Mouse (Mus musculus) forebrain, embryonic 11.5 days (tissue): ENCODE measurements at regions not wholly inside any gene's neighbourhood (a gene's known extent, or its start where the extent isn't known, plus 50 kb on each side); places are given as distances from the start of the nearest gene placed in this dataset.

ENCODE experiments used
- ATAC-seq: fragments of 200-750 bp; cut with Nextera tagmentation; replicated peaks from 2 replicates; pipeline ENCODE4 v1.8.0; 2017; ENCODE audit warnings: moderate TSS enrichment; ENCODE audit not compliant: low FRiP score
- DNase-seq: peaks from one replicate; pipeline ENCODE4 v3.0.0-alpha.2; 2017; ENCODE audit warnings: low spot score
- H3K27ac ChIP-seq: fragments of 300-500 bp; sonication (generic); 2 replicates; pipeline ENCODE4 v1.5.1; 2014; ENCODE audit warnings: low read depth, low read length
- H3K27me3 ChIP-seq: fragments of 300-500 bp; sonication (generic); 2 replicates; pipeline ENCODE4 v1.6.1; 2014; ENCODE audit warnings: mild to moderate bottlenecking, low read length, mixed read lengths; ENCODE audit not compliant: control insufficient read depth, insufficient read depth
- H3K36me3 ChIP-seq: fragments of 300-500 bp; sonication (generic); 2 replicates; pipeline ENCODE4 v1.6.1; 2014; ENCODE audit warnings: mild to moderate bottlenecking, low read length, moderate library complexity, mixed read lengths; ENCODE audit not compliant: control insufficient read depth, insufficient read depth
- H3K4me1 ChIP-seq: fragments of 300-500 bp; sonication (generic); replicated peaks from 2 replicates; pipeline ENCODE4 v1.6.1; 2014; ENCODE audit warnings: low read length, mixed read lengths; ENCODE audit not compliant: control insufficient read depth, insufficient read depth
- H3K4me2 ChIP-seq: fragments of 300-500 bp; sonication (generic); 2 replicates; pipeline ENCODE4 v1.6.1; 2014; ENCODE audit warnings: low read depth, mild to moderate bottlenecking, low read length, moderate library complexity, mixed read lengths; ENCODE audit not compliant: severe bottlenecking
- H3K4me3 ChIP-seq: fragments of 300-500 bp; sonication (generic); 2 replicates; pipeline ENCODE4 v1.5.1; 2014; ENCODE audit warnings: low read depth, low read length
- H3K9ac ChIP-seq: fragments of 300-500 bp; sonication (generic); 2 replicates; pipeline ENCODE4 v1.6.1; 2014; ENCODE audit warnings: low read length
- H3K9me3 ChIP-seq: fragments of 300-500 bp; sonication (generic); 2 replicates; pipeline ENCODE4 v1.6.1; 2016; ENCODE audit warnings: low read length, mixed read lengths; ENCODE audit not compliant: control insufficient read depth
- WGBS: fragments of 180-500 bp; shearing (Covaris S2); extraction: QIAGEN DNeasy Blood & Tissue Kit; methylation state at CpG from one replicate; pipeline ENCODE4 v1.1.7; 2014; 5-methylcytosine and 5-hydroxymethylcytosine counted together

DNA sequence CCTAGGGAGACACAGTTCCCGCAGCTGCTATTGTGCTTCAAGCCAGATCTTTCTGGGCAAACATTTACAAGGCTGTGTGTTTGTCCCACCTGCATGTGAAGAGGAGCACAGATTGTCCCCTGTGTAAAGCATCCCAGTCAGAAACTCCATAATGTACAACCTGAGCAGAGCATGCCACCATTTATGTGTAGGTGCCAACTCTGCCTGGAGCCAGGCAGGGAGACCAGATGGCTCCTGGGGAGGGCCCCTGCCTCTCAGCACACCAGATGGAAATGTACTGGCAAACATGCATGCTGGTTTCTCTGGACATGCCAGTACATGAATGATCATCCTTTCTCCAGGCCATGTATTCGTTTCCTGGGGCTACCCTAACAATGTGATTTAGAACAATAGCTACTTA is 98.6 kb upstream of the Foxp3 start:
- WGBS, result 77% methylated on average over 2 of the region's 2 CpGs
- no peak overlapping the region for H3K4me2 ChIP-seq
- no peak overlapping the region for H3K4me3 ChIP-seq

GRCm38 (mm10) chrX:7473814-7474213 is 98.2 kb upstream of the Usp27x start:
- no peaks in the 10 kb centered on the region for H3K4me1 ChIP-seq
- no peak overlapping the region for H3K4me2 ChIP-seq
- H3K36me3 ChIP-seq, result no peaks in the 10 kb centered on the region
- ATAC-seq (no peak), DNase-seq (peak; percentile 47)
- H3K9ac ChIP-seq, result no peak overlapping the region
- no peaks in the 10 kb centered on the region for H3K27me3 ChIP-seq
- no peaks in the 10 kb centered on the region for H3K9me3 ChIP-seq
- no peak overlapping the region for H3K27ac ChIP-seq
- H3K4me3 ChIP-seq, result no peak overlapping the region
- 40% methylated on average over 2 of the region's 2 CpGs for WGBS

More for the DNA sequence above, 98.6 kb upstream of the Foxp3 start:
- DNase-seq (no peak), ATAC-seq (no peak)
- H3K36me3 ChIP-seq, result no peaks in the 10 kb centered on the region
- H3K4me1 ChIP-seq, result no peaks in the 10 kb centered on the region
- no peaks in the 10 kb centered on the region for H3K9me3 ChIP-seq
- H3K9ac ChIP-seq, result no peak overlapping the region
- no peaks in the 10 kb centered on the region for H3K27me3 ChIP-seq
- H3K27ac ChIP-seq, result no peak overlapping the region

- H3K4me1 ChIP-seq, result no peaks in the 10 kb centered on the region
- DNase-seq, result no peak
- no peak overlapping the region for H3K4me2 ChIP-seq
- H3K27ac ChIP-seq, result no peak overlapping the region
- no peaks in the 10 kb centered on the region for H3K27me3 ChIP-seq
- no peaks in the 10 kb centered on the region for H3K36me3 ChIP-seq
- ATAC-seq, result no peak
- no peak overlapping the region for H3K9ac ChIP-seq
- 85% methylated on average over 1 of the region's 1 CpGs for WGBS
- H3K4me3 ChIP-seq, result no peak overlapping the region
- H3K9me3 ChIP-seq, result no peaks in the 10 kb centered on the region
Measured at GRCm38 (mm10) chrX:7469801-7470200, 94.2 kb upstream of the Usp27x start.

- no peak overlapping the region for H3K4me2 ChIP-seq
- no peak for DNase-seq
- H3K9ac ChIP-seq, result no peak overlapping the region
- H3K27me3 ChIP-seq, result no peaks in the 10 kb centered on the region
- WGBS, result 50% methylated on average over 1 of the region's 1 CpGs
- no peaks in the 10 kb centered on the region for H3K4me1 ChIP-seq
- no peak overlapping the region for H3K27ac ChIP-seq
- no peak for ATAC-seq
- no peak overlapping the region for H3K4me3 ChIP-seq
- H3K36me3 ChIP-seq, result no peaks in the 10 kb centered on the region
- no peaks in the 10 kb centered on the region for H3K9me3 ChIP-seq
Measured at GRCm38 (mm10) chrX:7467985-7468384, 92.4 kb upstream of the Usp27x start.

DNA sequence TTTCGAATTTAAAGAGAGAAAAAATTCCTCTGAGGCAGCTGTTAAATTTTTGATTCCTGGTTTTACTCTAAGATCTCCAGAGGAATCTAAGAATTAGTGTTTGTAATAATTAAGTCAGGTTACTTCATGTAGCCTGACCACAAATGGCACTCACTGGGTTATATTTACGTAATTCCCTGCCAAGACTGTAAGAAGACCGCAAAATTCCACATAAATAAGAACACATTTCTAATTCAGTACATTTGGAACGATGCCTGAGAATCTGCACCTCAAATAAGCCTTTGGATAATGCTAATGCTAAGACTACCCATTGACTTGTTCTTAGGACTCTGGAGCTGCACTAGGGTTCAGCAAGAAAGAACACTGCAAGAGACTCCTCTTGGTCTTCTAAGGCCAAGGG is 81.2 kb upstream of the Usp27x start:
- 88% methylated on average over 4 of the region's 4 CpGs for WGBS
- H3K4me2 ChIP-seq, result no peak overlapping the region
- no peak overlapping the region for H3K4me3 ChIP-seq
- ATAC-seq, result no peak
- no peaks in the 10 kb centered on the region for H3K27me3 ChIP-seq
- H3K9ac ChIP-seq, result no peak overlapping the region
- H3K9me3 ChIP-seq, result no peaks in the 10 kb centered on the region
- H3K36me3 ChIP-seq, result no peaks in the 10 kb centered on the region
- no peak for DNase-seq
- H3K27ac ChIP-seq, result no peak overlapping the region
- H3K4me1 ChIP-seq, result no peaks in the 10 kb centered on the region

GRCm38 (mm10) chrX:7445035-7445434 is 69.4 kb upstream of the Usp27x start:
- no peak overlapping the region for H3K4me2 ChIP-seq
- no peaks in the 10 kb centered on the region for H3K36me3 ChIP-seq
- no peak overlapping the region for H3K27ac ChIP-seq
- ATAC-seq, result no peak
- 83% methylated on average over 3 of the region's 3 CpGs for WGBS
- no peak for DNase-seq
- no peaks in the 10 kb centered on the region for H3K4me1 ChIP-seq
- no peak overlapping the region for H3K9ac ChIP-seq
- H3K4me3 ChIP-seq, result no peak overlapping the region
- no peaks in the 10 kb centered on the region for H3K9me3 ChIP-seq
- H3K27me3 ChIP-seq, result no peaks in the 10 kb centered on the region

DNA sequence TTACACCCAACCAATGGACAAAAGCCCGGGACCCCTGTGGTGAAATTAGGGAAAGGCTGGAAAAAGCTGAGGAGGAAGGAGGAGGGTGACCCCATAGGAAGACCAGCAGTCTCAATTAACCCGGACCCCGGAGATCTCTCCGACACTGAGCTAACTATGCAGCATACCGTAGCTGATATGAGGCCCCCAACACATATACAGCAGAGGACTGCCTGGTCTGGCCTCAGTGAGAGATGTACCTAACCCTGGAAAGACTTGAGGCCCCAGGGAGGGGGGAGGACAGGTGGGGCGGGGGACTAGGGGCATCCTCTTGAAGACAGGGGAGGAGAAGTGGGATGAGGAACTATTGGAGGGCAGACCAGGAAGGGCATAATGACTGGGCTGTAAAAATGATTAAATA is 69.0 kb upstream of the Usp27x start:
- Histone ChIP-seq H3K36me3 (no peaks in the 10 kb centered on the region), H3K9ac (no peak overlapping the region), H3K27me3 (no peaks in the 10 kb centered on the region), H3K4me1 (no peaks in the 10 kb centered on the region), H3K9me3 (no peaks in the 10 kb centered on the region), H3K27ac (no peak overlapping the region), H3K4me3 (no peak overlapping the region), H3K4me2 (no peak overlapping the region)
- 32% methylated on average over 6 of the region's 6 CpGs for WGBS
- ATAC-seq, result no peak
- DNase-seq, result no peak

GRCm38 (mm10) chrX:7443996-7444421 is 68.4 kb upstream of the Usp27x start:
- ATAC-seq, result no peak
- Histone ChIP-seq H3K4me3 (no peak overlapping the region), H3K36me3 (no peaks in the 10 kb centered on the region), H3K4me1 (no peaks in the 10 kb centered on the region), H3K27me3 (no peaks in the 10 kb centered on the region), H3K9ac (no peak overlapping the region), H3K4me2 (no peak overlapping the region), H3K27ac (no peak overlapping the region), H3K9me3 (no peaks in the 10 kb centered on the region)
- DNase-seq, result no peak
- 26% methylated on average over 6 of the region's 6 CpGs for WGBS

- Histone ChIP-seq H3K27me3 (no peaks in the 10 kb centered on the region), H3K4me3 (no peak overlapping the region)
- DNase-seq, result no peak
Measured at GRCm38 (mm10) chrX:7435375-7436042, 59.9 kb upstream of the Usp27x start.

More at GRCm38 (mm10) chrX:7435375-7436042, 59.9 kb upstream of the Usp27x start:
- Histone ChIP-seq H3K27ac (no peak overlapping the region), H3K36me3 (no peaks in the 10 kb centered on the region), H3K9ac (no peak overlapping the region), H3K4me1 (no peaks in the 10 kb centered on the region), H3K4me2 (no peak overlapping the region), H3K9me3 (no peaks in the 10 kb centered on the region)
- 78% methylated on average over 2 of the region's 2 CpGs for WGBS
- no peak for ATAC-seq
